Mouse (Mus musculus): ENCODE data around the gene Relb. TPM values are rescaled to one million over a fixed set of nuclear protein-coding genes. Genes with fewer than 3 reads are reported as not detected.

Gene Relb
- 4.2 and 4.9 TPM in 2 replicates for polyA plus RNA-seq (2016; fragmentation: Nextera tagmentation; extraction: Ambion mirVana)

DNA sequence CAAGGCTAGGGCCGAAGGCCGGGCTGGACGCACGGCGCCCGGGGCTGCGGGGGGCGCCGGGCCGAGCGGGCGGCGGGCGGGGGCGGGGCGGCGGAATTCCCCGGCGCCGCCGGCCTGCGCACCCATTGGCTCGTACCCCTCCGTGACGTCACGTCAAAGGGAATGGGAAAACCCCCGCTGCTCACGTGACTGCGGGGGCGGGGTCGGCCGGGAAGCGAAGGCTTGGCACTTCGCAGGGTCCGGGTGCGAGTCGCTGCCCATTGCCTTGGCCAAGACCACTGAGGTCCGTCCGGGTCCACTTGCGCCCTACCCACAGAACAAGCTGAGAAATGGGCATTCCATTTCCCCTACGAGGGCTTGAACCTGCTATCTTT is at the start of gene Relb:
Gene Relb, minus strand, starts transcription at position 78 of the 374 bp plus-strand sequence.
- H3K27me3 ChIP-seq = peaks cover 3% of the 10 kb centered on the region; the same call in 1 of the 2 replicates
- no peaks in the 10 kb centered on the region for H3K9me3 ChIP-seq
- under 1% methylated on average over 27 of the region's 41 CpGs for WGBS
- H3K4me1 ChIP-seq = 0 out of 2 replicates have a peak, but pooled peaks cover 6% of the 10 kb centered on the region
- ATAC-seq (ENCODE audit: low FRiP score, low read depth) = no peak; the same call in none of the 2 replicates
- H3K4me2 ChIP-seq (replicated peaks) = peak within 1 kb of the TSS; percentile 95
- peak within 1 kb of the TSS; percentile 74 for H3K4me3 ChIP-seq
- peak within 1 kb of the TSS; percentile 78 for H3K27ac ChIP-seq (replicated peaks)
- peak within 1 kb of the TSS; percentile 52 for H3K9ac ChIP-seq (replicated peaks)
- H3K36me3 ChIP-seq = peaks cover 25% of the 10 kb centered on the region

DNA sequence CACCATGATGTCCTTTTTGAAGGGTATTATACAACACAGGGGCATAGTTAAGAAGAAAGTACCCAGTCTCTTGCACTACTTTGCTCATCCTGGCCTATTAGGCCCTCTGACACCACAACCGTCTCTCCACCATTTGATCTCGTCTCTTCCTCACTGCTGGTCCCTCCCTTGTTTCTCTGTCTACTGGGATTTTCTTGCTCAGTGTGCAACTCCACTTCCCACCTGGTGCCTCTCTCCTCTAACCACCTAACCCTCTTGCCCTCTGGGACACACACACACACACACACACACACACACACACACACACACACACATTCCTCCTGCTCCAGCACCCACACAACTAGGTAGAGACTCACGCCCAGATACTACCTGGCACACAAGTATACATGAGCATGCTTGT is 49.7 kb upstream of the Relb start:
- 82% methylated on average over 3 of the region's 3 CpGs for WGBS
- no peak overlapping the region for H3K4me2 ChIP-seq (replicated peaks)
- H3K4me1 ChIP-seq = no peaks in the 10 kb centered on the region
- H3K4me3 ChIP-seq = no peak overlapping the region
- no peak overlapping the region for H3K27ac ChIP-seq (replicated peaks)
- H3K9ac ChIP-seq (replicated peaks) = no peak overlapping the region
- H3K36me3 ChIP-seq = no peaks in the 10 kb centered on the region
- no peaks in the 10 kb centered on the region for H3K27me3 ChIP-seq
- no peak for ATAC-seq (ENCODE audit: low FRiP score, low read depth)
- no peaks in the 10 kb centered on the region for H3K9me3 ChIP-seq

DNA sequence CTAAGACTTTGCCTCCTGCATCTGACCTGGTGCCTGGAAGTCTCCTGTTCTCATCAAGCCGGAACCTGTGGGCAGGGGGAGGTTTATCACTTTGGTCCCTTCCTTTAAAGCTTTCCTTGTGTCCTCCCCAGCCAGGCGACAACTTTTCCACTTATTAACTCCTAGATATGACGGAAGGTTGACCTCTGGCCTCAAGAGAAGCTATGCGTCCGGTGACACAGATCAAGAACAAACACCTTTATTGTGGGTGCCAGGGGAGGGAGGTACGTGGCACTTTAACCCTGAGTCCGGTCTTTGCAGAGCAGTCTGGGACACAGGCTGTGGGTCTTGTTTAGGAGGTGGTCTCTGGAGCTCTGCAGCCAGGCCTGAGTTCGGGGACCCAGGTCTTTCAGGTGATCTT is 48.6 kb upstream of the Relb start, which contains the start of gene Apoc2:
Gene Apoc2, minus strand, starts transcription at position 70 of the 400 bp plus-strand sequence.
- H3K4me3 ChIP-seq = no peak within 1 kb of the TSS
- no peak within 1 kb of the TSS for H3K9ac ChIP-seq (replicated peaks)
- no peaks in the 10 kb centered on the region for H3K4me1 ChIP-seq
- no peak within 1 kb of the TSS for H3K4me2 ChIP-seq (replicated peaks)
- no peaks in the 10 kb centered on the region for H3K36me3 ChIP-seq
- H3K9me3 ChIP-seq = no peaks in the 10 kb centered on the region
- no peak within 1 kb of the TSS for H3K27ac ChIP-seq (replicated peaks)
- H3K27me3 ChIP-seq = no peaks in the 10 kb centered on the region
- no peak for ATAC-seq (ENCODE audit: low FRiP score, low read depth)
- WGBS = 83% methylated on average over 8 of the region's 8 CpGs

DNA sequence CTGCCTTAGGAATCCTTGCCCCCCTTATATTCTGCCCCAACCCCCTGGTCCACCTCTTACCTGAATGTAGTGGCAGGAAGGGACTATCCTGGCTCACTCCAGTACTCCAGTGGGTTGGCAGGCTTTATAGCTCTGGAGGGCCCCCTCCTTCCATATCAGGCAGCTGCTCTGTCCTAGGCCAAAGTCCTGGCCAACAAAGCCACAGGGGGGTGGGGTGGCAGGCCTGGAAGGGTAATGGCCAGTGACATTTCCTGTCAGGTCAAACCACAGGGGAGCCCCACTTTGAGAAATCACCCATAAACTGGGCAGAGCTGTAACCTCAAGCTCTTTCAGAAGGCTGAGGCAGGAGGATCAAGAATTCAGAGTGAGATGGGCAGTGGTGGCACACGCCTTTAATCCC is 47.4 kb upstream of the Relb start:
- whole genome bisulfite sequencing = 82% methylated on average over 1 of the region's 1 CpGs
- no peak overlapping the region for H3K27ac ChIP-seq (replicated peaks)
- H3K4me1 ChIP-seq = no peaks in the 10 kb centered on the region
- H3K4me2 ChIP-seq (replicated peaks) = no peak overlapping the region
- H3K9ac ChIP-seq (replicated peaks) = no peak overlapping the region
- H3K9me3 ChIP-seq = no peaks in the 10 kb centered on the region
- H3K4me3 ChIP-seq = no peak overlapping the region
- ATAC-seq (ENCODE audit: low FRiP score, low read depth) = no peak
- no peaks in the 10 kb centered on the region for H3K27me3 ChIP-seq
- no peaks in the 10 kb centered on the region for H3K36me3 ChIP-seq

DNA sequence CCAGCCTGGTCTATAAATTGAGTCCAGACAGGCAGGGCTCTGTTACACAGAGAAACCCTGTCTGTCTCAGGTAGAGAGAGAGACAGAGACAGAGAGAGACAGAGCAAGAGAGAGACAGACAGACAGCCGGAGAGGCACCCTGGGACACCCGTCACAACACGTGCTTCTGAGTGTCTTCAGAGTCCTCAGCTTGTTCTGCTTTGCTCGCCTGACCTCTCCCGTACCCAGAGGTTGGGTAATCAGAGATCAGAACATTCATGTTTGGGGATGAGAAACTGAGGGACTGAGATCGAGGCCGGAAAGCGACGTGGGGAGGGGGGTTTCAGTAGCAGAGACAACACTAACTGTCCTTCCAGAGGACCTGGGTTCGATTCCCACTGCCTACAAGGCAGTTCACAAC is 46.6 kb upstream of the Relb start:
- Histone ChIP-seq H3K4me1 (no peaks in the 10 kb centered on the region), H3K27me3 (no peaks in the 10 kb centered on the region), H3K27ac (replicated peaks) (no peak overlapping the region), H3K9ac (replicated peaks) (no peak overlapping the region), H3K9me3 (no peaks in the 10 kb centered on the region), H3K4me2 (replicated peaks) (no peak overlapping the region), H3K4me3 (no peak overlapping the region), H3K36me3 (no peaks in the 10 kb centered on the region)
- no peak for ATAC-seq (ENCODE audit: low FRiP score, low read depth)
- 82% methylated on average over 10 of the region's 10 CpGs for WGBS

DNA sequence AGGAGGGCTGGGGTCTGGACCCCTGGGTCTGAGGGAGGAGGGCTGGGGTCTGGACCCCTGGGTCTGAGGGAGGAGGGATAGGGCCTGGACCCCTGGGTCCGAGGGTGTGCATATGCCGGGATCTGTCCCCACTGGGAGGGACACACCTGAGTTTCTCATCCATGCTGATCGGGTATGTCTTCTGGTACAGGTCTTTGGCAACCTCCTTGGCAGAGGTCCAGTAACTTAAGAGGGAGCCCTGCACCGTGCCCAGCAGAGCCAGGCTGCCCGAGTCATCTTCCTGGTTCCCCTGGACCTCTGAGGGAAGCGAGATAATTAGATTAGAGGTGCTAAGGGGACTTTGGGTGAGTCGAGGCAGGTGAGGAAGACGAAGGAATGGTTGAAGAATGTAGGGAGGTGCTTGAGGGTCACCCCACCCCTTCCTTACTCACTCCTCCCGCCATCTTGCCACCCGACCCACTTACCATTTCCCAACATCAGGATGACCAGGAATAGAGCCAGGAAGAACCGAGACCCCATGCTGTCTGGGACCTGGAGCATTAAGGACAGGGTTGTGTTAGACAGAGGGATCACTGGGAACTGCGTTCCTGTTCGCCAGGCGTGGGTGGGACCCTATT is 44.0 kb upstream of the Relb start:
- WGBS = 67% methylated on average over 14 of the region's 14 CpGs
- no peak for ATAC-seq (ENCODE audit: low FRiP score, low read depth)
- peaks cover 5% of the 10 kb centered on the region; the same call in 1 of the 2 replicates for H3K4me1 ChIP-seq
- H3K27ac ChIP-seq (replicated peaks) = no peak overlapping the region
- H3K36me3 ChIP-seq = no peaks in the 10 kb centered on the region
- no peak overlapping the region for H3K9ac ChIP-seq (replicated peaks)
- no peaks in the 10 kb centered on the region for H3K9me3 ChIP-seq
- H3K4me2 ChIP-seq (replicated peaks) = no peak overlapping the region
- H3K4me3 ChIP-seq = no peak overlapping the region
- no peaks in the 10 kb centered on the region for H3K27me3 ChIP-seq

DNA sequence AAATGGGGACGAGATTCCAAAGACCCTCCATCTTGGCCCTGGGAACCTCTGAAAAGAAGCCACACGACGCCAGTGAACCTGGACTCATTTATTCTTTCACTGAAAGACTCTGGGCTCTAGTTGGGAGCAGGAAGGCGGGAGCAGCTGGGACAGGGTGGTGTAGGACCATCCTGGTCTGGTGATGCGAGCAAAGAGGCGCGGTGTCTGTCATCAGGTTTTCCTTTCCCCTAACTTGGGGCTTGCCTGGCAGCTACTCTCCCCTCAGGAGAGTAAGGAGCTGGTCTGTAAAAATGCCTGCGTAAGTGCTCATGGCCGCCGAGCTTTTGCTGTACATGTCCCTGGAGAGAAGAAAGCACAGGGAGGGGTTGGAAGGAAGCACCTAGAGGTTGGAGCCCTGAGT is 42.3 kb upstream of the Relb start:
- ATAC-seq (ENCODE audit: low FRiP score, low read depth) = no peak
- Histone ChIP-seq H3K4me1 (peaks cover 5% of the 10 kb centered on the region; the same call in 1 of the 2 replicates), H3K9ac (replicated peaks) (no peak overlapping the region), H3K4me3 (no peak overlapping the region), H3K27me3 (0 out of 2 replicates have a peak, but pooled peaks cover 3% of the 10 kb centered on the region), H3K36me3 (no peaks in the 10 kb centered on the region), H3K9me3 (no peaks in the 10 kb centered on the region), H3K4me2 (replicated peaks) (no peak overlapping the region), H3K27ac (replicated peaks) (no peak overlapping the region)
- 67% methylated on average over 10 of the region's 10 CpGs for WGBS

DNA sequence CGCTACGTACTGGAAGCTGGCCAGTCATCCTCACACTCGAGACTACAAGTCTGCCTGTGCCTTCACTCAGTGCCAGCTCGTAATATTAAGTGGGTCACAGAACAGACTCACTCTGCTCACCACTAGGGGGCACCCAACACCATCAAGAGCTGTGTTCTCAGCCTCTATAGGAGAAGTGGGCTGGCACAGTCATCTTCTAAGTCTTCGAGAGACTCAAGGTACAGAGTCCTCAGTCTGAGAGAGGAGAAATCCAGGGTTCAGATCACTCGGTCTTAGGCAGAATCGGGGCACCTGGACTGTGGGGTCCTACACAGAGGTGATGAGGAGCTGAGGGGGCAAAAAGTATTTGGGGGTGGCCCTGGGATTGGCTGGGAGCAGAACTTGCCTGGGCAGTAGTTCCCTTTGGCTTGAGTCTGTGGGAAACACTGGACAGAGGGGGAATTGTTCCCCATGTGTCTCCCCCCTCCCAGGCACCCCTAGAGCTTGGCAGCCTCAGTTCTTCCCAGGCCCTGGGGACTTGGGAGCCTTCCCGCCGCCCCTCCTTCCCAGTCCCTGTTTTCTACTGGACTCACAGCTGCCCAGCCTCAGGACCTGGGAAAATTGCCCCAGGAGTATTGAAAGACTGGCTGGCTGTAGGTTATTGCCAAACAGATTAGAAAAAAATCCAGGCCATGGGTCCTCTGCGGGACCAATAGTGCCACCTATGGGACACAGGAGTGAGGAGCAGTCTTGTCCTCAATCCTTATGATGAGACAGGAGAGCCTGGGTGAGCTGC is 39.9 kb upstream of the Relb start:
- Histone ChIP-seq H3K9ac (replicated peaks) (no peak overlapping the region), H3K4me2 (replicated peaks) (peak overlapping the region; percentile 18; the same call in 1 of the 2 replicates), H3K4me1 (peaks cover 12% of the 10 kb centered on the region), H3K4me3 (no peak overlapping the region), H3K27me3 (0 out of 2 replicates have a peak, but pooled peaks cover 3% of the 10 kb centered on the region), H3K9me3 (no peaks in the 10 kb centered on the region), H3K27ac (replicated peaks) (no peak overlapping the region), H3K36me3 (no peaks in the 10 kb centered on the region)
- WGBS = 7% methylated on average over 10 of the region's 10 CpGs
- peak; percentile 64 for ATAC-seq (ENCODE audit: low FRiP score, low read depth)

DNA sequence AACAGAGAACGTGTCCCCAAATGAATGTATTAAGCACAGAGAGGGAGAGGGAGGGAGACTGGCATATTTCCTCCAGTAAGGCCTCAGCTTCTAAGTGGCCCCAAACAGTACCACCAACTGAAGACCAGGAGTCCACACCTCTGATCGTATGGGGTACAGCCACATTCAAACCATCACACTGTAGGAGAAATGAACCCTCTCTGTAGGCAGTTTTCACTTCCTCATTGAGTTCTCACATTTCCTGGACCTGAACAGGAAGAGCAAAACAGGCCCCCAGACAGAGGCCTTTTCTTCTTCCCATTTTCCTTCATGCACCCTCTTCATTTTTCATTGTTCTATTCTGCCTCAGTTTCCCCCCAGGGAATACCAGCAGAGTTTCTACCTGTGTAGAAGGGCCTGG is 38.2 kb upstream of the Relb start:
- H3K4me1 ChIP-seq = peaks cover 25% of the 10 kb centered on the region
- H3K4me2 ChIP-seq (replicated peaks) = no peak overlapping the region
- 0 out of 2 replicates have a peak, but pooled peaks cover 3% of the 10 kb centered on the region for H3K27me3 ChIP-seq
- no peak overlapping the region for H3K4me3 ChIP-seq
- H3K36me3 ChIP-seq = no peaks in the 10 kb centered on the region; the same call in 1 of the 2 replicates
- 81% methylated on average over 2 of the region's 2 CpGs for WGBS
- H3K9ac ChIP-seq (replicated peaks) = no peak overlapping the region
- ATAC-seq (ENCODE audit: low FRiP score, low read depth) = no peak
- H3K27ac ChIP-seq (replicated peaks) = no peak overlapping the region
- H3K9me3 ChIP-seq = no peaks in the 10 kb centered on the region

DNA sequence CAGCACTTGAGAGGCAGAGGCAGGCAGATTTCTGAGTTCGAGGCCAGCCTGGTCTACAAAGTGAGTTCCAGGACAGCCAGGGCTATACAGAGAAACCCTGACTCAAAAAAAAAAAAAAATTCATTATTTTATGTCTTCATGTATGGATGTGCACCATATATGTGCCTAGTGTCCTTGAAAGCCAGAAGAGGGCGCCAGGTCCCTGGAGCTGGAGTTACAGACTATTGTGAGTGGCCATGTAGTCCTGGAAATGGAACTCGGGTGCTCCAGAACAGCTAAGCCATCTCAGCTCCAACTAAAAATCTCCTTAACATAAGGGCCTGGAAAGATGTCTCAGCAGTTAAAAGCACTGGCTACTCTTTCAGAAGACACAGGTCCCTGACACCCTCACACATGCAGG is 37.5 kb upstream of the Relb start:
- Histone ChIP-seq H3K27ac (replicated peaks) (no peak overlapping the region), H3K4me3 (no peak overlapping the region), H3K9ac (replicated peaks) (no peak overlapping the region), H3K9me3 (no peaks in the 10 kb centered on the region), H3K4me1 (peaks cover 25% of the 10 kb centered on the region), H3K27me3 (0 out of 2 replicates have a peak, but pooled peaks cover 3% of the 10 kb centered on the region), H3K4me2 (replicated peaks) (no peak overlapping the region), H3K36me3 (peaks cover 5% of the 10 kb centered on the region; the same call in 1 of the 2 replicates)
- ATAC-seq (ENCODE audit: low FRiP score, low read depth) = no peak
- WGBS = 60% methylated on average over 3 of the region's 3 CpGs

DNA sequence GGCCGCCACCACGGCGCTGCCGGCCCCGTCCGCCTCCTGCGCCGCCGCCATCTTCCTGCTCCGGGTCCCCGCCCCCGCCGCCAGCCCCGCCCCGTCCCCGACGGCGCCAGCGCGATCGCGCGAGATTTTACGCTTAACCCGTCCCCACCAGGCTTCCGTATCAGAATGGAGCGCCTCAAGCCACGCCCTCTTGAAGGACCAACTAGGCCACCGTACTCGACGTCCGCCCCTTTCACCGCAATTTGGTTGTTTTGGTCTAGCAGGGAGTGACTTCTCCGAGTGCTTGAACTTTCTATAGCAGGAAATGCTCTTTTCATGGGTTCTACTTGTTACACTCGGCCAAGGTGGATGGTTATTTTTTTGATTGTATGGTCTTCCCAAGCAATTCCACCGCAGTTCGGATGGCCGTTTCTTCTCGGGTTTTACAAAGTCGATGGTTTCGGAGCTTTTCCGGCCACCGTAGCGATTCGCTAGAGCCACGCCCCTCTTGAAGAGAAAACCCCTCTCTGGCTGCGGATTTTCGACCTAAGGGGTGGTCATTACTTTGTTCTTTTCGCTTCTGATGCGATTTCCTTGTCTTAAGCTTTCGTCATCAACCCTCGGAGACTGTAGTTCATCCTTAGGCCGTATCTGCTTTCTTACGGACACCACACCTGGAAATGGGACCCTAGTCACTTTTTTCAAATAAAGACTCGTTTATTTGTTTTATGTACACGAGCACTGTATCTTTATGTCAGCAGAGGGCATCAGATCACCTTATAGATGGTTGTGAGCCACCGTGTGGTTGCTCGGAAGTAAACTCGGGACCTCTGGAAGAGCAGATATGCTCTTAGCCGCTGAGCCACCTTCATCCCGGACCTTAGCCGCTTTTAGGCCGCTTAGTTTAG is 36.0 kb upstream of the Relb start, which contains the start of gene Clptm1:
Gene Clptm1, minus strand, starts transcription at position 79 of the 887 bp plus-strand sequence.
- peaks cover 25% of the 10 kb centered on the region for H3K4me1 ChIP-seq
- H3K4me2 ChIP-seq (replicated peaks) = peak within 1 kb of the TSS; percentile 86
- peak within 1 kb of the TSS; percentile 100 for H3K4me3 ChIP-seq
- WGBS = under 1% methylated on average over 62 of the region's 63 CpGs
- H3K9me3 ChIP-seq = no peaks in the 10 kb centered on the region
- ATAC-seq (ENCODE audit: low FRiP score, low read depth) = peak; percentile 88
- H3K9ac ChIP-seq (replicated peaks) = peak within 1 kb of the TSS; percentile 99
- H3K27me3 ChIP-seq = 0 out of 2 replicates have a peak, but pooled peaks cover 3% of the 10 kb centered on the region
- peak within 1 kb of the TSS; percentile 93 for H3K27ac ChIP-seq (replicated peaks)
- H3K36me3 ChIP-seq = peaks cover 7% of the 10 kb centered on the region; the same call in 1 of the 2 replicates
